16 mouse cellular contexts compared by ENCODE assay signal in genomic region chr13:58945781-58946180, GRCm38 (mm10).
DNase-seq lines count a peak whose midpoint lies in the region; ATAC-seq and TF ChIP-seq lines count a peak whose summit lies in the region.
"Had no signal": no experiment of that assay in that cellular context is flagged by ENCODE, and none has a peak within 500 bp of the region (broad histone marks: within the 10 kb centered on the region; RNA-seq: fewer than 3 reads in every experiment).

No protein-coding gene starts in this region.

- H3K27ac ChIP-seq in forebrain, embryonic 13.5 days = no peak overlapping the region
- no peak overlapping the region for H3K27ac ChIP-seq in forebrain, embryonic 10.5 days
- H3K27ac ChIP-seq in midbrain, embryonic 15.5 days = peak overlapping the region; percentile 60; the same call in 1 of the 2 replicates
- H3K27ac ChIP-seq in midbrain, embryonic 10.5 days (replicated peaks) = no peak overlapping the region
- no peak overlapping the region; the same call in 1 of the 2 replicates for H3K27ac ChIP-seq in layer of hippocampus, adult 2 months
- H3K27ac ChIP-seq: lung, embryonic 15.5 days had no signal

- 78% methylated on average over 6 of the region's 6 CpGs for WGBS in forebrain, embryonic 13.5 days
- 88% methylated on average over 6 of the region's 6 CpGs for whole genome bisulfite sequencing in forebrain, embryonic 10.5 days
- 80% methylated on average over 6 of the region's 6 CpGs for WGBS in midbrain, embryonic 15.5 days
- 86% methylated on average over 6 of the region's 6 CpGs for WGBS in midbrain, embryonic 10.5 days

- H3K4me2 ChIP-seq in forebrain, embryonic 13.5 days = no peak overlapping the region
- no peak overlapping the region for H3K4me2 ChIP-seq in midbrain, embryonic 15.5 days
- H3K4me2 ChIP-seq: liver, embryonic 11.5 days; lung, embryonic 15.5 days had no signal

- H3K9me3 ChIP-seq in forebrain, embryonic 13.5 days (replicated peaks) = no peaks in the 10 kb centered on the region
- no peaks in the 10 kb centered on the region for H3K9me3 ChIP-seq in forebrain, embryonic 10.5 days
- H3K9me3 ChIP-seq in midbrain, embryonic 15.5 days = no peaks in the 10 kb centered on the region
- H3K9me3 ChIP-seq in midbrain, embryonic 10.5 days (replicated peaks) = no peaks in the 10 kb centered on the region
- H3K9me3 ChIP-seq: lung, embryonic 15.5 days had no signal

- TF ChIP-seq CTCF in layer of hippocampus, adult 2 months (conservative IDR thresholded peaks at IDR 0.05) = no peak

- H3K36me3 ChIP-seq in forebrain, embryonic 13.5 days (ENCODE audit: poor library complexity, severe bottlenecking) = no peaks in the 10 kb centered on the region
- no peaks in the 10 kb centered on the region for H3K36me3 ChIP-seq in forebrain, embryonic 10.5 days (replicated peaks)
- no peaks in the 10 kb centered on the region for H3K36me3 ChIP-seq in midbrain, embryonic 15.5 days (replicated peaks)
- H3K36me3 ChIP-seq in midbrain, embryonic 10.5 days = no peaks in the 10 kb centered on the region
- H3K36me3 ChIP-seq: lung, embryonic 15.5 days had no signal

- no peak overlapping the region for H3K4me3 ChIP-seq in forebrain, embryonic 13.5 days
- H3K4me3 ChIP-seq in forebrain, embryonic 10.5 days = no peak overlapping the region
- H3K4me3 ChIP-seq in midbrain, embryonic 15.5 days = no peak overlapping the region
- H3K4me3 ChIP-seq in midbrain, embryonic 10.5 days = no peak overlapping the region
- H3K4me3 ChIP-seq in layer of hippocampus, adult 2 months = no peak overlapping the region
- H3K4me3 ChIP-seq: lung, embryonic 15.5 days had no signal

- no peaks in the 10 kb centered on the region for H3K27me3 ChIP-seq in forebrain, embryonic 13.5 days
- peaks cover 3% of the 10 kb centered on the region; the same call in 1 of the 2 replicates for H3K27me3 ChIP-seq in forebrain, embryonic 10.5 days (ENCODE audit: poor library complexity, severe bottlenecking)
- no peaks in the 10 kb centered on the region for H3K27me3 ChIP-seq in midbrain, embryonic 15.5 days (replicated peaks)
- no peaks in the 10 kb centered on the region for H3K27me3 ChIP-seq in midbrain, embryonic 10.5 days (ENCODE audit: low read depth, poor library complexity, severe bottlenecking)
- H3K27me3 ChIP-seq: CH12.LX; lung, embryonic 15.5 days had no signal

- no peak overlapping the region for H3K9ac ChIP-seq in forebrain, embryonic 13.5 days
- H3K9ac ChIP-seq in midbrain, embryonic 15.5 days = no peak overlapping the region
- H3K9ac ChIP-seq: lung, embryonic 15.5 days had no signal

- peaks cover 9% of the 10 kb centered on the region; the same call in 1 of the 2 replicates for H3K4me1 ChIP-seq in forebrain, embryonic 13.5 days
- H3K4me1 ChIP-seq in forebrain, embryonic 10.5 days = peaks cover 20% of the 10 kb centered on the region
- peaks cover 20% of the 10 kb centered on the region for H3K4me1 ChIP-seq in midbrain, embryonic 15.5 days
- H3K4me1 ChIP-seq in midbrain, embryonic 10.5 days = peaks cover 18% of the 10 kb centered on the region
- H3K4me1 ChIP-seq: lung, embryonic 15.5 days had no signal

- DNase-seq in forebrain, embryonic 10.5 days (ENCODE audit: extremely low spot score, low spot score) = no peak
- no peak for DNase-seq in midbrain, embryonic 10.5 days (ENCODE audit: low spot score)
- peak; percentile 48 to 72 for DNase-seq in cerebellum, postnatal 14 days
- no peak for DNase-seq in lung, postnatal 36 days
- DNase-seq in layer of hippocampus, adult 2 months (ENCODE audit: low spot score in 2 of 2) = no peak
- no peak for DNase-seq in thymus, postnatal 36 days
- DNase-seq: adrenal gland, postnatal 36 days; gastrocnemius, postnatal 25 days; kidney, adult 18-20 months; kidney, postnatal 25 days; thymus, adult 2 months had no signal

- peak; percentile 27; the same call in 1 of the 2 replicates for ATAC-seq in forebrain, embryonic 13.5 days
- ATAC-seq in midbrain, embryonic 15.5 days (replicated peaks) = no peak

Comparison
In these comparisons a context has a peak if more than half of its experiments do, and no peak if none do; other contexts are left out.
1. DNase-seq: peak in cerebellum, postnatal 14 days (2 of 2); none in forebrain, embryonic 10.5 days (single experiment), midbrain, embryonic 10.5 days (single experiment), lung, postnatal 36 days (single experiment), layer of hippocampus, adult 2 months (0 of 2) and thymus, postnatal 36 days (0 of 2).